Mouse (Mus musculus): ENCODE measurements around the gene Sugp1. TPM values are rescaled to one million over a fixed set of nuclear protein-coding genes. Genes with fewer than 3 reads are reported as not detected.

Sugp1 gene
- polyA plus RNA-seq (2012; rRNA removed): 26.0 and 28.5 TPM in 2 replicates

DNA sequence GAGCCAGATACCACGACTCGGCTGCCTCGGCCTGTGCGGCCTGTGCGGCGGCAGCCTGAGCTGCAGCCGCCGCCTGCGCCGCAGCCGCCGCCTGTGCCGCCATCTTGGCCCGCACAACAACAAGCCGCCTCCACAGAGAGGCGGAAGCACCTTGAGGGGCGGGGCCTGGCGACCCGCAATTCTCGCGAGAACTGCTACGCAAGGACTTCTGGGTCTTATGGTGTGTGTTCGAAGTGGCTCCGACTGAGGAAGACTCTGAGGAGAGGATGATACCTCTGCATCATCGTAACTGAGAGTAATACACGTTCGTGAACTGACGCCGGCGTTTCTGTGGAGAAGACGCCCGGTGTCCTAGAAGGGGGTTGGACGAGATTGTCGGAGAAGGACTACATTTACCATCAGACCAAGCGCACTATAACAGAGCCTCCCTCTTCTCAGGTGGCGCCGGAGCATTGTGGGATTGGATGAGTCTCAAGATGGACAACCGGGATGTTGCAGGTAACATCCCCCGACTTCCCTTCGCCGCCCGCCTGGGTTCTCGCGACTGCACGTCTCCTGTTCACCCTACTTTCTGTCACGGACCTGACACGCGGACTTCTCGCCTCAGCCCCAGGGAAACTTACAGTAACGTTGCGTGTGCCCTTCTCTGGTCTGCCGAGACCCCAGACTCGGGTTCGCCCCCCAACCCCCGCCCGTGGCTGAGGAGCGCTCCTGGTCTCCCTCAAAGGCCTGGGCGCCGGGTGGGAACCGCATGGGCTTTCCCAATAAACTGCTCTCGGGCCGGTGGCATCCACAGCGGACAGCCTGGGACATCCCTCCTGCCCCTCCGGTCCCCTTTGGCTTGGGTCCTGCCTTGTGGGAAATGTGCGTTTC, at the start of gene Sugp1, which contains the start of gene Mau2:
Gene Sugp1 (plus strand): TSS at position 231 of the 873 bp plus-strand sequence.
Gene Mau2 (minus strand): TSS at position 152 of the 873 bp plus-strand sequence.

DNA sequence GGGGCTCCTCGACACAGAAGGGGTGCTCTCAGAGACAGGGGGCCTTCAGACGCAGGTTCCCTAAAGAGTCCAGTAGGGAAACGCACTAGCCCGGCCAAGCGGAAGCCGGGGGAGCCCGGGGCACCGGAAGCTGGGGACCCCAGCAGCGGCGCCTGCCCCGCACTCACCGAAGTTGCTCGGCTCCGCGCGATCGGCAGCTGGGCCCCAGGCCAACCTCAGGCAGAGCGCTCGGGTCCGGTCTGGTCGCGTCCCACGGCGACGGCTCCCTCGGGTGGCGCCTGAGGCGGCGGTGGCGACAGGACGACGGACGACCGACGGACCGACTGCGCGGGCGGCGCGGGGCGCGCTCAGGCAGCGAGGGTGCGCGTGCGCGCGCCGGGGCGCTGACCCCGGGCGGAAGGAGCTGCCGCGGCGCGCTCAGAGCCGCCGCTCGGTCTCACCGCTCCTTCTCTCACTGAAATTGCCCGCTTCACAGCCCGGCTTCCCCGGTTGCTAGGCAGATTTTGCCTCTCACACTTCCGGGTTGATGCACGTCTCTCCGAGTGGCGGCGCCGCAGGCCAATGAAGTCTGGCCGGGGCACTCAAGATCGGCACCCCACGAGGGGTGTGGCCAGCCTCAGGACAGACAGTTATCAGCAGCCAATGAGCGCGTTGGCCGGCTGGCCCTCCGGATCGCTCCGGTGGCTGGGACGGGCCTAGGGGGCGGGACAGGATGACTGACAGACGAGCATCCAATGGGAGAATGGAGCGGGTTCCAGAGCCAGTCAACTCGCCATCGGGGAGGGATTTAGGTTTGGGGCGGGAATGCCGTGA, 46.6 kb upstream of the Sugp1 start, which contains the start of gene Gatad2a:
Gene Gatad2a (minus strand): TSS at position 609 of the 813 bp plus-strand sequence.

DNA sequence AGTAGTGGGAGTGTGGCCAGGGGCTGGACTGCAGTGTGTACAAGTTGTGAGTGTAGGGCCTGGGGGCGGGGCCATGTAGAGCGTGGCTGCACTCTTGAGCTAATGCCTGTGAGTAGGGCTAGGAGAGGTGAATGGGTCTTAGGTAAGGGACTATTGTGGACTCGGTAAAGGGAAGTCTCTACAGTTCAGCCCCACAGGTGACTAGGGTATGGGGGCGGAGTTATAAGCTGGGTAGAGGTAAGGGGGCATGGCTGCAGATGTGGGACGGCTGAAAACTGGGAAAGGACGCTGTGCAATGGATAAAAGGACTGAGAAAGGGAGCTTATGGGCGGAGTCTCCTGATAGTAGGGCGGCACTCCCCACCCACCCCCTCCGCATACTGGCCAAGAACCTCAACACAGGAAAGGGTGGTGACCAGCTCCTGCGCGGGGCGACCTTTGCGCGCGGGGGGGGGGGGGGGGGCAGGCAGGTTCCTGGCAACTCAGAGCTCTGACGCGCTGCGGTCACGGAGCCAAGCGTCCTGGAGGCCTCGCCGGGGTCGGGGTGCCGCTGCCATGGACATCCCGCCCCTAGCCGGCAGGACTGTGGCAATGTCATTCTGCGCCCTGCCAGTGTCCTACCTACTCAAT, 29.9 kb downstream of the Sugp1 start, which contains the start of gene Tm6sf2:
Gene Tm6sf2 (plus strand): TSS at position 484 of the 629 bp plus-strand sequence.

DNA sequence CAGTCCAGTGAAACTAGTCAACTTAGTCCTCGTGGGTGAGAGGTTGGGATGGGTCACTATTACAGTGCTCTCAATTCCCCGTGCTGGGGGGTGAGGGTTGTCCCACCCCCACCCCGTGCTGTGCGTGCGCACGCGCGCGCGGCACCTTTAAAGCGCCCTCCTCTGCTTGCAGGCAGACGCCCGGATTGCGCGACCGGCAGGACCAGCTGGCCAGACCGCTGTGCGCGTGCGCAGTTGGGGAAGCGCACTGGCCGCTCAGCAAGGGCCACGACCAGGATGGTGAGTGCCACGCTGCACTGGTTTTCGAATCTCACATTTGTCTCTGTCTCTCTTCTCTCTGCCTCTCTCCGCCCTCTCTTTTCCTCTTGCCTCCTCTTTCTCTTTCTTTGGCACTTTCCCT, 40.7 kb downstream of the Sugp1 start, which contains the start of gene Hapln4:
Gene Hapln4 (plus strand): TSS at position 173 of the 400 bp plus-strand sequence.

DNA sequence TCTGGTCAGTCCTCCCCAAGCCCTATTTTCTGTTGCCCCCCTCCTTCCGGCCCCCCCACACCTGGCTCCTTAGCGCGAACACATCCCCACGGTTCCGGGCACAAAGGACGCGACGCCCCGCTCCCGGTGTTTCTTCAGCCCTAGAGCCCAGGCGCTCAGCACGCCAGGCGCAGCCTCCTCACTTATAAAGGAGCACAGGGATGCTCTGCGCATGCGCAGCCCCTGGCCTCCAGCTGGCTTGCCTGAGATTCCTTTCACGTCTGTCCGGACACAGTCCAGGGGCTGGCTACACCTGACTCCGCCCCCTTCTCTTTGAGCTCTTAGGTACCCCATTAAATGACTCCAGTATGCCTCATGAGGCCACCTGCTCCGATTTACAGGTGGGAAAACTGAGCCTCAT, 78.1 kb downstream of the Sugp1 start, which contains the start of gene Ncan:
Gene Ncan (minus strand): TSS at position 207 of the 400 bp plus-strand sequence.

Other genes with a start within 250 kb of the Sugp1 start
- gene Gmip, start 234.1 kb upstream of the Sugp1 start, polyA plus RNA-seq (2012; rRNA removed): 85.4 and 95.9 TPM in 2 replicates
- gene Lpar2, start 220.4 kb upstream of the Sugp1 start, polyA plus RNA-seq (2012; rRNA removed): 5.8 and 6.4 TPM in 2 replicates
- gene Pbx4, start 210.3 kb upstream of the Sugp1 start, polyA plus RNA-seq (2012; rRNA removed): 29.2 and 35.4 TPM in 2 replicates
- 7.6 and 7.8 TPM in 2 replicates for gene Cilp2, start 155.1 kb upstream of the Sugp1 start, polyA plus RNA-seq (2012; rRNA removed)
- gene Tssk6, start 140.6 kb upstream of the Sugp1 start, polyA plus RNA-seq (2012; rRNA removed): 0.47 and 0.51 TPM in 2 replicates
- 120 and 129 TPM in 2 replicates for gene Ndufa13, start 140.3 kb upstream of the Sugp1 start, polyA plus RNA-seq (2012; rRNA removed)
- gene Yjefn3, start 140.1 kb upstream of the Sugp1 start, polyA plus RNA-seq (2012; rRNA removed): 10.8 and 11.7 TPM in 2 replicates
- 20.8 and 21.0 TPM in 2 replicates for gene Gatad2a, start 46.4 kb upstream of the Sugp1 start, polyA plus RNA-seq (2012; rRNA removed)
- gene Mau2, start 79 bp upstream of the Sugp1 start, polyA plus RNA-seq (2012; rRNA removed): 115 and 119 TPM in 2 replicates
- gene Tm6sf2, start 30.1 kb downstream of the Sugp1 start, polyA plus RNA-seq (2012; rRNA removed): 5.8 and 6.4 TPM in 2 replicates
- gene Hapln4, start 40.6 kb downstream of the Sugp1 start, polyA plus RNA-seq (2012; rRNA removed): 0.53 and 0.70 TPM in 2 replicates
- gene Ncan, start 78.1 kb downstream of the Sugp1 start, polyA plus RNA-seq (2012; rRNA removed): 80.6 and 97.8 TPM in 2 replicates
- gene Nr2c2ap, start 88.5 kb downstream of the Sugp1 start, polyA plus RNA-seq (2012; rRNA removed): 28.4 and 28.9 TPM in 2 replicates
- 14.2 and 16.7 TPM in 2 replicates for gene Rfxank, start 96.3 kb downstream of the Sugp1 start, polyA plus RNA-seq (2012; rRNA removed)
- 107 and 110 TPM in 2 replicates for gene Borcs8, start 96.7 kb downstream of the Sugp1 start, polyA plus RNA-seq (2012; rRNA removed)
- 0.31 and 0.49 TPM in 2 replicates for gene Mef2b, start 96.9 kb downstream of the Sugp1 start, polyA plus RNA-seq (2012; rRNA removed)
- gene Tmem161a, start 129.5 kb downstream of the Sugp1 start, polyA plus RNA-seq (2012; rRNA removed): 88.0 and 105 TPM in 2 replicates
- 30.8 and 32.6 TPM in 2 replicates for gene Slc25a42, start 169.5 kb downstream of the Sugp1 start, polyA plus RNA-seq (2012; rRNA removed)
- gene Sugp2, start 191.4 kb downstream of the Sugp1 start, polyA plus RNA-seq (2012; rRNA removed): 144 and 148 TPM in 2 replicates
- gene Armc6, start 191.7 kb downstream of the Sugp1 start, polyA plus RNA-seq (2012; rRNA removed): 143 and 144 TPM in 2 replicates
- 39.3 and 42.2 TPM in 2 replicates for gene Homer3, start 240.0 kb downstream of the Sugp1 start, polyA plus RNA-seq (2012; rRNA removed)

All from central nervous system, embryonic 18 days (tissue).